Mouse (Mus musculus) heart, postnatal 0 days (tissue): ENCODE data around the gene Zrsr1.

ENCODE experiments used
- CTCF ChIP-seq: IDR thresholded peaks from 2 replicates; pipeline ENCODE4 v1.5.1; 2016; ENCODE audit warnings: antibody characterized with exemption, control low read depth, low read depth
- EP300 ChIP-seq: IDR thresholded peaks from 2 replicates; pipeline ENCODE4 v1.6.1; 2016; ENCODE audit warnings: antibody characterized with exemption, low read depth

DNA sequence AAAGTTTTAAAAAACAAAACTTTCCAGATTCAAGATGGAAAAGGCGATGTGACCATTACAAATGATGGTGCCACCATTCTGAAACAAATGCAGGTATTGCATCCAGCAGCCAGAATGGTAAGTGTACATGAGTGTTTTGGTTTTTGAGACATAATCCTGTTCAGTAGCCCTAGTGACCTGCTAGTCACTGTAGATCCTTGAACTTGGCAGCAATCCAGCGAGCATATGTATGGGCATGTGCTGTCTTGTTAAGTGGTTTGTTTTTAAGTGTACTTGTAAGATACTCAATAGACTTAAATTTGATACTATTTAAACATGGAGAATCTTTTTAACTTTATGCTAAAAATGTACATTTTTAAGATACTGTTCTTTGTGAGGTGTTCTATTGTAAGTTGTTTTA, 22.5 kb downstream of the Zrsr1 start:
- TF ChIP-seq CTCF (no peak), EP300 (no peak)
